Mouse (Mus musculus): Measurements from ENCODE around the gene Gm20695. TPM values are rescaled to one million over a fixed set of nuclear protein-coding genes. Genes with fewer than 3 reads are reported as not detected.

Gene Gm20695
- total RNA-seq, 2 experiments from 2014 or later: 0.36 to 0.44 TPM

Small RNAs within 50 kb of the gene (microRNA-seq; reads per million reads assigned to microRNA genes)
- gene Gm23493: not detected

Other genes with a start within 250 kb of the Gm20695 start
- not detected for gene Mefv, start 166.6 kb upstream of the Gm20695 start, total RNA-seq (2021)
- 10 to 100 TPM; 11.4 to 16.0 TPM for gene Zfp263, start 140.6 kb upstream of the Gm20695 start, total RNA-seq (2021)
- not detected for gene Olfr15, start 53.8 kb upstream of the Gm20695 start, total RNA-seq (2021)
- gene Zfp174, start 37.4 kb upstream of the Gm20695 start, total RNA-seq (2021): 1 to 10 TPM; 1.7 to 1.9 TPM
- gene Naa60, start 12.3 kb upstream of the Gm20695 start, total RNA-seq (2021): 10 to 100 TPM; 37.3 to 43.1 TPM
- gene Zfp597, start 87 bp upstream of the Gm20695 start, total RNA-seq (2021): 10 to 100 TPM; 10.6 to 11.9 TPM
- gene 1700037C18Rik, start 24.0 kb downstream of the Gm20695 start, total RNA-seq (2021): 1 to 10 TPM; 3.1 to 5.6 TPM
- 10 to 100 TPM; 12.3 to 13.3 TPM for gene Cluap1, start 24.2 kb downstream of the Gm20695 start, total RNA-seq (2021)
- 1 to 10 TPM; 2.5 to 3.6 TPM for gene Nlrc3, start 92.0 kb downstream of the Gm20695 start, total RNA-seq (2021)
- gene Slx4, start 119.1 kb downstream of the Gm20695 start, total RNA-seq (2021): 10 to 100 TPM; 20.8 to 21.0 TPM
- not detected for gene Dnase1, start 152.3 kb downstream of the Gm20695 start, total RNA-seq (2021)
- 10 to 100 TPM; 85.4 to 91.3 TPM for gene Trap1, start 193.2 kb downstream of the Gm20695 start, total RNA-seq (2021)

Measured in gastrocnemius, postnatal 4 days (tissue).